Comparison of ENCODE assay signal across 23 mouse cellular contexts in genomic region chr8:72000223-72000622, GRCm38 (mm10). TPM values are rescaled to one million over a fixed set of nuclear protein-coding genes. Genes with fewer than 3 reads are reported as not detected.
DNase-seq lines count a peak whose midpoint lies in the region; ATAC-seq lines count a peak whose summit lies in the region.
"Had no signal": no experiment of that assay in that cellular context is flagged by ENCODE, and none has a peak within 500 bp of the region (broad histone marks: within the 10 kb centered on the region; RNA-seq: fewer than 3 reads in every experiment).

No protein-coding gene starts in this region.

- intact Hi-C loops in heart, postnatal 10 days (cut with DNase I), result no loop called here

- DNase-seq in heart, adult 11 months, result peak; percentile 74
- DNase-seq in heart, postnatal 10 days, result no peak
- DNase-seq in ES-CJ7 (ENCODE audit: low read depth, low spot score), result peak; percentile 1
- DNase-seq in kidney, adult 8-10 months, result no peak
- DNase-seq: adrenal gland, adult 2 months; adrenal gland, postnatal 10 days; adrenal gland, postnatal 25 days; B cell, adult 2 months; cerebellum, adult 11 months; cerebellum, adult 18-20 months; cerebellum, adult 8-10 months; cerebellum, adult 9-11 months; cerebellum, postnatal 14 days; cerebellum, postnatal 36 days; embryo, embryonic 11 days had no signal

- ATAC-seq in monocyte, adult 5-6 weeks (replicated peaks; ENCODE audit: insufficient number of reproducible peaks, low FRiP score, low TSS enrichment, poor library complexity, severe bottlenecking), result peak; percentile 51; the same call in 1 of the 2 replicates
- ATAC-seq: CD4-positive, CD25-positive, alpha-beta regulatory T cell, adult 4 months; forebrain, embryonic 14.5 days; forebrain, embryonic 16.5 days had no signal

RNA-seq across cellular contexts. Expression of gene Cyp4f18, which starts 9.2 kb away (rescaled TPM):
- 1 to 10 TPM in 1 of 2 experiments, under 1 TPM in 1; 0.30 to 1.3 TPM for total RNA-seq in heart, postnatal 10 days (2021)
- total RNA-seq in monocyte, adult 5-6 weeks (2017), result 153 to 273 TPM (median 260 TPM) in 3 replicates

RNA-seq across cellular contexts. Expression of gene Olfr372, which starts 40.8 kb away (rescaled TPM):
- total RNA-seq in heart, postnatal 10 days (2021), result not detected
- not detected in 3 replicates for total RNA-seq in monocyte, adult 5-6 weeks (2017)
- total RNA-seq: adrenal gland, adult 2 months; adrenal gland, postnatal 10 days; adrenal gland, postnatal 25 days; adrenal gland, postnatal 4 days; CH12.LX; common myeloid progenitor, adult 5-6 weeks; ES-E14 had no signal

RNA-seq across cellular contexts. Expression of gene Zfp961, which starts 49.4 kb away (rescaled TPM):
- 1 to 10 TPM; 9.5 to 10.0 TPM for total RNA-seq in heart, postnatal 10 days (2021)
- 14.6 to 36.2 TPM (median 26.4 TPM) in 3 replicates for total RNA-seq in monocyte, adult 5-6 weeks (2017)

Comparison
In these comparisons a context has a peak if more than half of its experiments do, and no peak if none do; other contexts are left out.
1. DNase-seq: peak in heart, adult 11 months (single experiment) and ES-CJ7 (single experiment); none in heart, postnatal 10 days (0 of 2) and kidney, adult 8-10 months (0 of 2).
2. RNA of gene Cyp4f18, which starts 9.2 kb away (total RNA-seq): 153 to 273 TPM in monocyte, adult 5-6 weeks; 0.30 to 1.3 TPM in heart, postnatal 10 days; every median in the first group is over 10 times any median in the second.